Mouse (Mus musculus) heart, postnatal 0 days (tissue): ENCODE data around the gene Fhl2. TPM values are rescaled to one million over a fixed set of nuclear protein-coding genes. Genes with fewer than 3 reads are reported as not detected.

Experiments used
- ATAC-seq: fragments of 200-750 bp; cut with Nextera tagmentation; 2 replicates; pipeline ENCODE4 v1.8.0; 2017; ENCODE audit warnings: low read depth, moderate number of reproducible peaks, moderate library complexity; ENCODE audit not compliant: insufficient read depth
- DNase-seq: peaks from one replicate; pipeline ENCODE4 v3.0.0-alpha.2; 2016; ENCODE audit warnings: low spot score
- H3K27ac ChIP-seq: fragments of 300-500 bp; sonication (generic); 2 replicates; pipeline ENCODE4 v1.5.1; 2014; ENCODE audit warnings: low read depth, mild to moderate bottlenecking
- H3K27me3 ChIP-seq: fragments of 300-500 bp; sonication (generic); 2 replicates; pipeline ENCODE4 v1.6.1; 2014; ENCODE audit warnings: low read length, mixed read lengths; ENCODE audit not compliant: control insufficient read depth, insufficient read depth
- H3K36me3 ChIP-seq: fragments of 300-500 bp; sonication (generic); replicated peaks from 2 replicates; pipeline ENCODE4 v1.6.1; 2014; ENCODE audit warnings: low read length, mixed read lengths; ENCODE audit not compliant: control insufficient read depth, insufficient read depth
- H3K4me1 ChIP-seq: fragments of 300-500 bp; sonication (generic); 2 replicates; pipeline ENCODE4 v1.6.1; 2014; ENCODE audit warnings: antibody characterized with exemption; ENCODE audit not compliant: control insufficient read depth, insufficient read depth
- H3K4me2 ChIP-seq: fragments of 300-500 bp; sonication (generic); 2 replicates; pipeline ENCODE4 v1.6.1; 2014; ENCODE audit warnings: low read depth, mild to moderate bottlenecking, low read length, moderate library complexity
- H3K4me3 ChIP-seq: fragments of 300-500 bp; sonication (generic); 2 replicates; pipeline ENCODE4 v1.5.1; 2014; ENCODE audit warnings: low read depth, low read length
- H3K9ac ChIP-seq: fragments of 300-500 bp; sonication (generic); replicated peaks from 2 replicates; pipeline ENCODE4 v1.6.1; 2014; ENCODE audit warnings: low read depth, low read length, mixed read lengths
- H3K9me3 ChIP-seq: fragments of 300-500 bp; sonication (generic); replicated peaks from 2 replicates; pipeline ENCODE4 v1.6.1; 2016; ENCODE audit warnings: low read length; ENCODE audit not compliant: control insufficient read depth
- CTCF ChIP-seq: IDR thresholded peaks from 2 replicates; pipeline ENCODE4 v1.5.1; 2016; ENCODE audit warnings: antibody characterized with exemption, control low read depth, low read depth
- EP300 ChIP-seq: IDR thresholded peaks from 2 replicates; pipeline ENCODE4 v1.6.1; 2016; ENCODE audit warnings: antibody characterized with exemption, low read depth
- WGBS: fragments of 180-500 bp; shearing (Covaris S2); extraction: QIAGEN DNeasy Blood & Tissue Kit; methylation state at CpG from one replicate; pipeline ENCODE4 v1.1.7; 2014; 5-methylcytosine and 5-hydroxymethylcytosine counted together
- polyA plus RNA-seq: library from polyadenylated mRNA; unstranded; fragments of >200 nt; fragmentation: Nextera tagmentation; extraction: Ambion mirVana; gene quantifications from 2 replicates; pipeline ENCODE4 v1.2.1, GENCODE M21; 2015
- total RNA-seq: library from RNA; depleted of rRNA; stranded (reverse); fragments of >200 nt; gene quantifications from 2 replicates; pipeline ENCODE4 v1.2.3, GENCODE M21; 2014; ENCODE audit warnings: low replicate concordance

Gene Fhl2
- total and polyA plus RNA-seq, 2 experiments from 2014 or later, result 1,129 to 2,942 TPM

GRCm38 (mm10) chr1:43127196-43127595 is 69.6 kb downstream of the Fhl2 start:
- H3K4me2 ChIP-seq, result no peak overlapping the region
- peak overlapping the region; percentile 22; the same call in 1 of the 2 replicates for H3K27ac ChIP-seq
- DNase-seq (peak; percentile 3), ATAC-seq (no peak)
- peaks cover 82% of the 10 kb centered on the region for H3K36me3 ChIP-seq
- no peak overlapping the region for H3K4me3 ChIP-seq
- no peak for TF ChIP-seq CTCF
- no peak for TF ChIP-seq EP300
- H3K9ac ChIP-seq, result no peak overlapping the region
- H3K9me3 ChIP-seq, result no peaks in the 10 kb centered on the region
- H3K4me1 ChIP-seq, result peaks cover 15% of the 10 kb centered on the region
- H3K27me3 ChIP-seq, result no peaks in the 10 kb centered on the region

- ATAC-seq (peak; percentile 36), DNase-seq (no peak)
- peak overlapping the region; percentile 58 for H3K27ac ChIP-seq
- H3K4me2 ChIP-seq, result no peak overlapping the region
- peaks cover 15% of the 10 kb centered on the region for H3K4me1 ChIP-seq
- no peak overlapping the region for H3K9ac ChIP-seq
- no peaks in the 10 kb centered on the region for H3K27me3 ChIP-seq
- 38% methylated on average over 4 of the region's 4 CpGs for WGBS
- H3K9me3 ChIP-seq, result no peaks in the 10 kb centered on the region
- TF ChIP-seq EP300 (0 out of 2 replicates have a peak, but pooled peaks have one; percentile 16), CTCF (no peak)
- H3K4me3 ChIP-seq, result no peak overlapping the region
- peaks cover 74% of the 10 kb centered on the region for H3K36me3 ChIP-seq
These were observed 72.1 kb downstream of the Fhl2 start for GRCm38 (mm10) chr1:43124726-43125125.

GRCm38 (mm10) chr1:43122616-43123015 is 74.2 kb downstream of the Fhl2 start:
- Histone ChIP-seq H3K27ac (no peak overlapping the region), H3K4me2 (no peak overlapping the region), H3K27me3 (no peaks in the 10 kb centered on the region), H3K4me3 (no peak overlapping the region), H3K9ac (no peak overlapping the region), H3K9me3 (no peaks in the 10 kb centered on the region), H3K4me1 (peaks cover 7% of the 10 kb centered on the region), H3K36me3 (peaks cover 62% of the 10 kb centered on the region)
- DNase-seq, result no peak
- 95% methylated on average over 2 of the region's 2 CpGs for WGBS
- no peak for TF ChIP-seq CTCF
- no peak for TF ChIP-seq EP300
- no peak for ATAC-seq

GRCm38 (mm10) chr1:43120950-43121349 is 75.8 kb downstream of the Fhl2 start:
- WGBS, result 89% methylated on average over 5 of the region's 5 CpGs
- Histone ChIP-seq H3K36me3 (peaks cover 56% of the 10 kb centered on the region), H3K27ac (peak overlapping the region; percentile 41), H3K9me3 (no peaks in the 10 kb centered on the region), H3K4me3 (no peak overlapping the region), H3K27me3 (no peaks in the 10 kb centered on the region), H3K4me1 (peaks cover 7% of the 10 kb centered on the region), H3K4me2 (no peak overlapping the region), H3K9ac (no peak overlapping the region)
- TF ChIP-seq CTCF, result no peak
- TF ChIP-seq EP300, result no peak
- no peak for ATAC-seq
- no peak for DNase-seq

- H3K27me3 ChIP-seq, result no peaks in the 10 kb centered on the region
- H3K36me3 ChIP-seq, result peaks cover 40% of the 10 kb centered on the region
- H3K9me3 ChIP-seq, result no peaks in the 10 kb centered on the region
- peak overlapping the region; percentile 43 for H3K27ac ChIP-seq
- DNase-seq (no peak), ATAC-seq (peak; percentile 68)
- no peak overlapping the region for H3K9ac ChIP-seq
- TF ChIP-seq EP300 (no peak), CTCF (no peak)
- H3K4me1 ChIP-seq, result 0 out of 2 replicates have a peak, but pooled peaks cover 5% of the 10 kb centered on the region
- no peak overlapping the region for H3K4me2 ChIP-seq
- WGBS, result 59% methylated on average over 8 of the region's 8 CpGs
- no peak overlapping the region for H3K4me3 ChIP-seq
These were observed 79.3 kb downstream of the Fhl2 start for GRCm38 (mm10) chr1:43117435-43117834.

- H3K27me3 ChIP-seq, result no peaks in the 10 kb centered on the region
- H3K27ac ChIP-seq, result no peak overlapping the region
- H3K36me3 ChIP-seq, result peaks cover 42% of the 10 kb centered on the region
- TF ChIP-seq EP300 (no peak), CTCF (peak; percentile 72)
- H3K4me2 ChIP-seq, result no peak overlapping the region
- H3K9ac ChIP-seq, result no peak overlapping the region
- H3K4me3 ChIP-seq, result no peak overlapping the region
- WGBS, result 62% methylated on average over 2 of the region's 2 CpGs
- 0 out of 2 replicates have a peak, but pooled peaks cover 5% of the 10 kb centered on the region for H3K4me1 ChIP-seq
- no peak for ATAC-seq
- peak; percentile 74 for DNase-seq
- H3K9me3 ChIP-seq, result no peaks in the 10 kb centered on the region
These were observed 83.9 kb downstream of the Fhl2 start for GRCm38 (mm10) chr1:43112882-43113281.
